Mouse (Mus musculus): Measurements from ENCODE around the gene Cacna1s. TPM values are rescaled to one million over a fixed set of nuclear protein-coding genes. Genes with fewer than 3 reads are reported as not detected.
A peak's percentile ranks its signal among the peaks of the same experiment; 100 is the strongest.

Cacna1s gene
- polyA plus RNA-seq, 1 experiment from 2014 or later: not detected

GRCm38 (mm10) chr1:136122030-136122429 is 69.5 kb downstream of the Cacna1s start:
- WGBS (ENCODE audit: insufficient replicate concordance): 74% methylated on average over 8 of the region's 8 CpGs
- Histone ChIP-seq H3K4me1 (ENCODE audit: insufficient read depth) (peaks cover 18% of the 10 kb centered on the region), H3K36me3 (replicated peaks; ENCODE audit: insufficient read depth, low read length) (no peaks in the 10 kb centered on the region), H3K9me3 (ENCODE audit: low read length) (no peaks in the 10 kb centered on the region), H3K9ac (replicated peaks) (no peak overlapping the region), H3K27ac (ENCODE audit: low read depth) (no peak overlapping the region), H3K4me3 (ENCODE audit: low read depth, low read length) (no peak overlapping the region), H3K4me2 (ENCODE audit: low read depth, low read length) (no peak overlapping the region), H3K27me3 (ENCODE audit: insufficient read depth, low read length) (no peaks in the 10 kb centered on the region)
- TF ChIP-seq CTCF (IDR thresholded peaks at IDR 0.05; ENCODE audit: low read depth) (no peak), EP300 (IDR thresholded peaks at IDR 0.05; ENCODE audit: low read depth) (no peak)
- DNase-seq (no peak), ATAC-seq (no peak)

- 0 out of 2 replicates have a peak, but pooled peaks cover under 1% of the 10 kb centered on the region for H3K27me3 ChIP-seq (ENCODE audit: insufficient read depth, low read length)
- no peak overlapping the region for H3K4me3 ChIP-seq (ENCODE audit: low read depth, low read length)
- ATAC-seq (peak; percentile 77), DNase-seq (no peak)
- H3K4me2 ChIP-seq (ENCODE audit: low read depth, low read length): no peak overlapping the region
- H3K27ac ChIP-seq (ENCODE audit: low read depth): no peak overlapping the region
- no peaks in the 10 kb centered on the region for H3K36me3 ChIP-seq (replicated peaks; ENCODE audit: insufficient read depth, low read length)
- H3K9me3 ChIP-seq (ENCODE audit: low read length): no peaks in the 10 kb centered on the region
- H3K9ac ChIP-seq (replicated peaks): no peak overlapping the region
- TF ChIP-seq CTCF (IDR thresholded peaks at IDR 0.05; ENCODE audit: low read depth): no peak
- TF ChIP-seq EP300 (IDR thresholded peaks at IDR 0.05; ENCODE audit: low read depth): peak; percentile 45; the same call in 1 of the 2 replicates
- WGBS (ENCODE audit: insufficient replicate concordance): 52% methylated on average over 10 of the region's 10 CpGs
- peaks cover 26% of the 10 kb centered on the region for H3K4me1 ChIP-seq (ENCODE audit: insufficient read depth)
Observed at GRCm38 (mm10) chr1:136126159-136126765, 73.7 kb downstream of the Cacna1s start.

GRCm38 (mm10) chr1:136126895-136127294 is 74.3 kb downstream of the Cacna1s start:
- Histone ChIP-seq H3K9me3 (ENCODE audit: low read length) (no peaks in the 10 kb centered on the region), H3K4me2 (ENCODE audit: low read depth, low read length) (no peak overlapping the region), H3K27me3 (ENCODE audit: insufficient read depth, low read length) (0 out of 2 replicates have a peak, but pooled peaks cover 6% of the 10 kb centered on the region), H3K9ac (replicated peaks) (no peak overlapping the region), H3K36me3 (replicated peaks; ENCODE audit: insufficient read depth, low read length) (no peaks in the 10 kb centered on the region), H3K4me1 (ENCODE audit: insufficient read depth) (peaks cover 32% of the 10 kb centered on the region), H3K4me3 (ENCODE audit: low read depth, low read length) (no peak overlapping the region), H3K27ac (ENCODE audit: low read depth) (0 out of 2 replicates have a peak overlapping the region, but pooled peaks have one; percentile 7)
- ATAC-seq (peak; percentile 28; the same call in 1 of the 2 replicates), DNase-seq (peak; percentile 50)
- TF ChIP-seq CTCF (IDR thresholded peaks at IDR 0.05; ENCODE audit: low read depth) (no peak), EP300 (IDR thresholded peaks at IDR 0.05; ENCODE audit: low read depth) (no peak)
- WGBS (ENCODE audit: insufficient replicate concordance): 52% methylated on average over 10 of the region's 10 CpGs

- ATAC-seq (no peak), DNase-seq (no peak)
- Histone ChIP-seq H3K9ac (replicated peaks) (no peak overlapping the region), H3K4me2 (ENCODE audit: low read depth, low read length) (no peak overlapping the region), H3K27me3 (ENCODE audit: insufficient read depth, low read length) (peaks cover 13% of the 10 kb centered on the region; the same call in 1 of the 2 replicates), H3K9me3 (ENCODE audit: low read length) (no peaks in the 10 kb centered on the region), H3K36me3 (replicated peaks; ENCODE audit: insufficient read depth, low read length) (no peaks in the 10 kb centered on the region), H3K4me1 (ENCODE audit: insufficient read depth) (peaks cover 39% of the 10 kb centered on the region), H3K4me3 (ENCODE audit: low read depth, low read length) (no peak overlapping the region), H3K27ac (ENCODE audit: low read depth) (no peak overlapping the region)
- WGBS (ENCODE audit: insufficient replicate concordance): 35% methylated on average over 3 of the region's 3 CpGs
- TF ChIP-seq CTCF (IDR thresholded peaks at IDR 0.05; ENCODE audit: low read depth) (no peak), EP300 (IDR thresholded peaks at IDR 0.05; ENCODE audit: low read depth) (no peak)
Observed at GRCm38 (mm10) chr1:136127856-136128255, 75.3 kb downstream of the Cacna1s start.

- no peak overlapping the region for H3K4me2 ChIP-seq (ENCODE audit: low read depth, low read length)
- H3K4me1 ChIP-seq (ENCODE audit: insufficient read depth): peaks cover 43% of the 10 kb centered on the region
- H3K9ac ChIP-seq (replicated peaks): no peak overlapping the region
- H3K9me3 ChIP-seq (ENCODE audit: low read length): no peaks in the 10 kb centered on the region
- DNase-seq (no peak), ATAC-seq (no peak)
- TF ChIP-seq EP300 (IDR thresholded peaks at IDR 0.05; ENCODE audit: low read depth) (no peak), CTCF (IDR thresholded peaks at IDR 0.05; ENCODE audit: low read depth) (no peak)
- H3K36me3 ChIP-seq (replicated peaks; ENCODE audit: insufficient read depth, low read length): no peaks in the 10 kb centered on the region
- 40% methylated on average over 5 of the region's 5 CpGs for WGBS (ENCODE audit: insufficient replicate concordance)
- H3K27me3 ChIP-seq (ENCODE audit: insufficient read depth, low read length): peaks cover 16% of the 10 kb centered on the region; the same call in 1 of the 2 replicates
- no peak overlapping the region for H3K27ac ChIP-seq (ENCODE audit: low read depth)
- H3K4me3 ChIP-seq (ENCODE audit: low read depth, low read length): no peak overlapping the region
Observed at GRCm38 (mm10) chr1:136128416-136128815, 75.9 kb downstream of the Cacna1s start.

GRCm38 (mm10) chr1:136128944-136129589 is 76.5 kb downstream of the Cacna1s start:
- WGBS (ENCODE audit: insufficient replicate concordance): 53% methylated on average over 4 of the region's 4 CpGs
- H3K4me1 ChIP-seq (ENCODE audit: insufficient read depth): peaks cover 48% of the 10 kb centered on the region
- H3K4me3 ChIP-seq (ENCODE audit: low read depth, low read length): no peak overlapping the region
- ATAC-seq (no peak), DNase-seq (no peak)
- H3K27ac ChIP-seq (ENCODE audit: low read depth): no peak overlapping the region
- H3K36me3 ChIP-seq (replicated peaks; ENCODE audit: insufficient read depth, low read length): no peaks in the 10 kb centered on the region
- TF ChIP-seq CTCF (IDR thresholded peaks at IDR 0.05; ENCODE audit: low read depth) (no peak), EP300 (IDR thresholded peaks at IDR 0.05; ENCODE audit: low read depth) (no peak)
- peaks cover 16% of the 10 kb centered on the region; the same call in 1 of the 2 replicates for H3K27me3 ChIP-seq (ENCODE audit: insufficient read depth, low read length)
- H3K9ac ChIP-seq (replicated peaks): no peak overlapping the region
- H3K4me2 ChIP-seq (ENCODE audit: low read depth, low read length): no peak overlapping the region
- H3K9me3 ChIP-seq (ENCODE audit: low read length): no peaks in the 10 kb centered on the region
